ENCODE assay signal across 15 mouse cellular contexts in genomic region chr15:90346162-90346561, GRCm38 (mm10).
DNase-seq lines count a peak whose midpoint lies in the region; ATAC-seq and TF ChIP-seq lines count a peak whose summit lies in the region.
"Had no signal": no experiment of that assay in that cellular context is flagged by ENCODE, and none has a peak within 500 bp of the region (broad histone marks: within the 10 kb centered on the region; RNA-seq: fewer than 3 reads in every experiment).

No protein-coding gene starts in this region.

- H3K9me3 ChIP-seq in heart, postnatal 0 days (replicated peaks; ENCODE audit: control insufficient read depth, low read length), result no peaks in the 10 kb centered on the region
- 0 out of 2 replicates have a peak, but pooled peaks cover 5% of the 10 kb centered on the region for H3K9me3 ChIP-seq in midbrain, embryonic 13.5 days
- 0 out of 2 replicates have a peak, but pooled peaks cover 2% of the 10 kb centered on the region for H3K9me3 ChIP-seq in midbrain, embryonic 16.5 days (replicated peaks; ENCODE audit: control insufficient read depth, low read length, poor library complexity, severe bottlenecking)
- H3K9me3 ChIP-seq in intestine, embryonic 16.5 days (ENCODE audit: control insufficient read depth, low read length), result no peaks in the 10 kb centered on the region
- no peaks in the 10 kb centered on the region for H3K9me3 ChIP-seq in liver, embryonic 16.5 days (replicated peaks; ENCODE audit: control insufficient read depth, low read length)
- H3K9me3 ChIP-seq: neural tube, embryonic 15.5 days had no signal

- H3K9ac ChIP-seq in heart, postnatal 0 days (replicated peaks; ENCODE audit: low read depth, low read length), result no peak overlapping the region
- H3K9ac ChIP-seq in midbrain, embryonic 13.5 days (replicated peaks), result no peak overlapping the region
- no peak overlapping the region for H3K9ac ChIP-seq in midbrain, embryonic 16.5 days (ENCODE audit: low read depth, low read length)
- no peak overlapping the region for H3K9ac ChIP-seq in intestine, embryonic 16.5 days (ENCODE audit: low read depth, low read length)
- no peak overlapping the region for H3K9ac ChIP-seq in liver, embryonic 16.5 days (ENCODE audit: low read depth, low read length)
- H3K9ac ChIP-seq: neural tube, embryonic 15.5 days had no signal

- H3K4me2 ChIP-seq in heart, postnatal 0 days (ENCODE audit: low read depth, low read length), result peak overlapping the region; percentile 34
- no peak overlapping the region for H3K4me2 ChIP-seq in midbrain, embryonic 13.5 days (replicated peaks)
- H3K4me2 ChIP-seq in midbrain, embryonic 16.5 days (ENCODE audit: low read length), result no peak overlapping the region; the same call in 1 of the 2 replicates
- H3K4me2 ChIP-seq in intestine, embryonic 16.5 days (ENCODE audit: low read depth, low read length), result peak overlapping the region; percentile 13; the same call in 1 of the 2 replicates
- peak overlapping the region; percentile 34; the same call in 1 of the 2 replicates for H3K4me2 ChIP-seq in liver, embryonic 16.5 days (ENCODE audit: low read depth, low read length)
- H3K4me2 ChIP-seq: neural tube, embryonic 15.5 days had no signal

- TF ChIP-seq EP300 in heart, postnatal 0 days (IDR thresholded peaks at IDR 0.05; ENCODE audit: low read depth), result no peak

- no peaks in the 10 kb centered on the region for H3K36me3 ChIP-seq in heart, postnatal 0 days (replicated peaks; ENCODE audit: control insufficient read depth, insufficient read depth, low read length)
- no peaks in the 10 kb centered on the region for H3K36me3 ChIP-seq in midbrain, embryonic 13.5 days
- no peaks in the 10 kb centered on the region for H3K36me3 ChIP-seq in midbrain, embryonic 16.5 days (ENCODE audit: control insufficient read depth, insufficient read depth, low read length)
- no peaks in the 10 kb centered on the region for H3K36me3 ChIP-seq in intestine, embryonic 16.5 days (ENCODE audit: control insufficient read depth, insufficient read depth, low read length)
- no peaks in the 10 kb centered on the region for H3K36me3 ChIP-seq in liver, embryonic 16.5 days (ENCODE audit: control insufficient read depth, insufficient read depth)
- H3K36me3 ChIP-seq: G1E; hindbrain, embryonic 10.5 days; neural tube, embryonic 15.5 days had no signal

- 11% methylated on average over 9 of the region's 9 CpGs for WGBS in heart, postnatal 0 days
- WGBS in midbrain, embryonic 13.5 days, result 44% methylated on average over 9 of the region's 9 CpGs
- 34% methylated on average over 9 of the region's 9 CpGs for WGBS in midbrain, embryonic 16.5 days
- WGBS in intestine, embryonic 16.5 days, result 28% methylated on average over 9 of the region's 9 CpGs
- WGBS in liver, embryonic 16.5 days (ENCODE audit: insufficient replicate concordance), result 42% methylated on average over 9 of the region's 9 CpGs

- no peaks in the 10 kb centered on the region for H3K4me1 ChIP-seq in heart, postnatal 0 days (ENCODE audit: control insufficient read depth, insufficient read depth)
- H3K4me1 ChIP-seq in midbrain, embryonic 13.5 days (replicated peaks), result peaks cover 23% of the 10 kb centered on the region
- peaks cover 18% of the 10 kb centered on the region for H3K4me1 ChIP-seq in midbrain, embryonic 16.5 days (ENCODE audit: control insufficient read depth, insufficient read depth, low read length)
- H3K4me1 ChIP-seq in intestine, embryonic 16.5 days (ENCODE audit: control insufficient read depth, insufficient read depth, low read length), result peaks cover 5% of the 10 kb centered on the region; the same call in 1 of the 2 replicates
- no peaks in the 10 kb centered on the region for H3K4me1 ChIP-seq in liver, embryonic 16.5 days (ENCODE audit: control insufficient read depth, low read depth, low read length)

- peak overlapping the region; percentile 5; the same call in 1 of the 2 replicates for H3K4me3 ChIP-seq in heart, postnatal 0 days (ENCODE audit: low read depth, low read length)
- H3K4me3 ChIP-seq in midbrain, embryonic 13.5 days (replicated peaks), result no peak overlapping the region
- no peak overlapping the region for H3K4me3 ChIP-seq in midbrain, embryonic 16.5 days (ENCODE audit: low read depth, low read length)
- H3K4me3 ChIP-seq in intestine, embryonic 16.5 days (ENCODE audit: low read length), result no peak overlapping the region
- 0 out of 2 replicates have a peak overlapping the region, but pooled peaks have one; percentile 1 for H3K4me3 ChIP-seq in liver, embryonic 16.5 days (ENCODE audit: low read depth, low read length)
- H3K4me3 ChIP-seq: hindbrain, embryonic 10.5 days; neural tube, embryonic 15.5 days had no signal

- DNase-seq in heart, postnatal 0 days (ENCODE audit: low spot score), result no peak
- DNase-seq in heart, adult 18-20 months, result no peak
- no peak for DNase-seq in right cerebral cortex, postnatal 10 days (ENCODE audit: low spot score in 2 of 2)
- DNase-seq in gastrocnemius, postnatal 36 days, result no peak
- DNase-seq: gastrocnemius, postnatal 14 days; layer of hippocampus, postnatal 36 days; lung, adult 18-20 months had no signal

- TF ChIP-seq CTCF in heart, postnatal 0 days (IDR thresholded peaks at IDR 0.05; ENCODE audit: low read depth), result no peak

- intact Hi-C loops in gastrocnemius, postnatal 36 days (cut with DNase I), result no loop called here

- ATAC-seq in heart, postnatal 0 days (ENCODE audit: insufficient read depth, low read depth), result no peak
- ATAC-seq in midbrain, embryonic 13.5 days, result no peak
- no peak for ATAC-seq in midbrain, embryonic 16.5 days
- ATAC-seq in intestine, embryonic 16.5 days, result peak; percentile 50; the same call in 1 of the 2 replicates
- no peak for ATAC-seq in liver, embryonic 16.5 days (ENCODE audit: low read depth)
- ATAC-seq: inflammation-experienced regulatory T-cells, adult 6 months had no signal

- no peak overlapping the region for H3K27ac ChIP-seq in heart, postnatal 0 days (ENCODE audit: low read depth)
- H3K27ac ChIP-seq in midbrain, embryonic 13.5 days, result peak overlapping the region; percentile 59
- no peak overlapping the region for H3K27ac ChIP-seq in midbrain, embryonic 16.5 days (ENCODE audit: low read length)
- H3K27ac ChIP-seq in intestine, embryonic 16.5 days (ENCODE audit: low read length), result no peak overlapping the region
- H3K27ac ChIP-seq in liver, embryonic 16.5 days (ENCODE audit: low read length), result peak overlapping the region; percentile 65
- H3K27ac ChIP-seq: neural tube, embryonic 15.5 days had no signal

- H3K27me3 ChIP-seq in heart, postnatal 0 days (ENCODE audit: control insufficient read depth, insufficient read depth, low read length), result no peaks in the 10 kb centered on the region
- no peaks in the 10 kb centered on the region for H3K27me3 ChIP-seq in midbrain, embryonic 13.5 days
- H3K27me3 ChIP-seq in midbrain, embryonic 16.5 days (ENCODE audit: control insufficient read depth, insufficient read depth, low read depth, low read length), result no peaks in the 10 kb centered on the region
- no peaks in the 10 kb centered on the region for H3K27me3 ChIP-seq in intestine, embryonic 16.5 days (replicated peaks; ENCODE audit: control insufficient read depth, insufficient read depth, low read length)
- no peaks in the 10 kb centered on the region for H3K27me3 ChIP-seq in liver, embryonic 16.5 days (ENCODE audit: control insufficient read depth, insufficient read depth, low read depth, low read length)
- H3K27me3 ChIP-seq: neural tube, embryonic 15.5 days had no signal

Comparison
In these comparisons a context has a peak if more than half of its experiments do, and no peak if none do; other contexts are left out.
1. H3K27ac ChIP-seq: peak in midbrain, embryonic 13.5 days (single experiment) and liver, embryonic 16.5 days (single experiment); none in heart, postnatal 0 days (single experiment), midbrain, embryonic 16.5 days (single experiment) and intestine, embryonic 16.5 days (single experiment).
2. H3K4me2 ChIP-seq: peak in heart, postnatal 0 days (single experiment), intestine, embryonic 16.5 days (single experiment) and liver, embryonic 16.5 days (single experiment); none in midbrain, embryonic 13.5 days (single experiment) and midbrain, embryonic 16.5 days (single experiment).
3. H3K4me3 ChIP-seq: peak in heart, postnatal 0 days (single experiment) and liver, embryonic 16.5 days (single experiment); none in midbrain, embryonic 13.5 days (single experiment), midbrain, embryonic 16.5 days (single experiment) and intestine, embryonic 16.5 days (single experiment).